ENCODE assay signal across 11 mouse cellular contexts in genomic region chr11:87751031-87751430, GRCm38 (mm10). TPM values are rescaled to one million over a fixed set of nuclear protein-coding genes. Genes with fewer than 3 reads are reported as not detected.
A peak's percentile ranks its signal among the peaks of the same experiment; 100 is the strongest.
DNase-seq lines count a peak whose midpoint lies in the region; ATAC-seq lines count a peak whose summit lies in the region.
"Had no signal": no experiment of that assay in that cellular context is flagged by ENCODE, and none has a peak within 500 bp of the region (broad histone marks: within the 10 kb centered on the region; RNA-seq: fewer than 3 reads in every experiment).

No protein-coding gene starts in this region.

- no peak for DNase-seq in lung, postnatal 36 days
- DNase-seq in NIH3T3 (ENCODE audit: low read depth) = peak; percentile 8
- peak; percentile 38 for DNase-seq in splenic B cell, adult 2 months (ENCODE audit: low read depth, low spot score)
- DNase-seq in cerebellum, adult 9-10 months = no peak
- no peak for DNase-seq in kidney, postnatal 4 days
- DNase-seq in MN1 (ENCODE audit: low spot score) = no peak
- DNase-seq: cerebellum, postnatal 10 days; kidney, postnatal 10 days had no signal

- H3K27ac ChIP-seq in lung, embryonic 16.5 days (ENCODE audit: low read length) = 0 out of 2 replicates have a peak overlapping the region, but pooled peaks have one; percentile 13
- peak overlapping the region; percentile 5; the same call in 1 of the 2 replicates for H3K27ac ChIP-seq in intestine, embryonic 16.5 days (ENCODE audit: low read length)
- H3K27ac ChIP-seq: neural tube, embryonic 13.5 days had no signal

- H3K4me1 ChIP-seq in lung, embryonic 16.5 days (replicated peaks; ENCODE audit: control insufficient read depth, insufficient read depth, low read length) = no peaks in the 10 kb centered on the region
- 0 out of 2 replicates have a peak, but pooled peaks cover 2% of the 10 kb centered on the region for H3K4me1 ChIP-seq in intestine, embryonic 16.5 days (ENCODE audit: control insufficient read depth, insufficient read depth, low read length)
- H3K4me1 ChIP-seq: neural tube, embryonic 13.5 days had no signal

- no peak overlapping the region for H3K4me3 ChIP-seq in lung, embryonic 16.5 days (ENCODE audit: low read length)
- H3K4me3 ChIP-seq in intestine, embryonic 16.5 days (ENCODE audit: low read length) = no peak overlapping the region
- H3K4me3 ChIP-seq: neural tube, embryonic 13.5 days had no signal

- H3K27me3 ChIP-seq in lung, embryonic 16.5 days (ENCODE audit: control insufficient read depth, insufficient read depth, low read depth, low read length) = no peaks in the 10 kb centered on the region
- no peaks in the 10 kb centered on the region for H3K27me3 ChIP-seq in intestine, embryonic 16.5 days (replicated peaks; ENCODE audit: control insufficient read depth, insufficient read depth, low read length)
- no peaks in the 10 kb centered on the region for H3K27me3 ChIP-seq in splenic B cell, adult 2 months (ENCODE audit: control insufficient read depth, insufficient read depth, low read length, poor library complexity, severe bottlenecking)
- H3K27me3 ChIP-seq: neural tube, embryonic 13.5 days had no signal

- ATAC-seq in lung, embryonic 16.5 days (ENCODE audit: low read depth) = no peak
- no peak for ATAC-seq in intestine, embryonic 16.5 days

- H3K9ac ChIP-seq in lung, embryonic 16.5 days (ENCODE audit: low read length) = no peak overlapping the region
- no peak overlapping the region for H3K9ac ChIP-seq in intestine, embryonic 16.5 days (ENCODE audit: low read depth, low read length)
- H3K9ac ChIP-seq: neural tube, embryonic 13.5 days had no signal

- no peaks in the 10 kb centered on the region for H3K36me3 ChIP-seq in lung, embryonic 16.5 days (ENCODE audit: control insufficient read depth, insufficient read depth, low read length)
- no peaks in the 10 kb centered on the region for H3K36me3 ChIP-seq in intestine, embryonic 16.5 days (ENCODE audit: control insufficient read depth, insufficient read depth, low read length)
- peaks cover 4% of the 10 kb centered on the region for H3K36me3 ChIP-seq in splenic B cell, adult 2 months (ENCODE audit: control insufficient read depth, insufficient read depth, low read length, poor library complexity, severe bottlenecking)
- H3K36me3 ChIP-seq: neural tube, embryonic 13.5 days had no signal

- 75% methylated on average over 8 of the region's 8 CpGs for WGBS in lung, embryonic 16.5 days
- 80% methylated on average over 8 of the region's 8 CpGs for WGBS in intestine, embryonic 16.5 days

- no peak overlapping the region for H3K4me2 ChIP-seq in lung, embryonic 16.5 days (ENCODE audit: low read depth, low read length)
- no peak overlapping the region for H3K4me2 ChIP-seq in intestine, embryonic 16.5 days (ENCODE audit: low read depth, low read length)
- H3K4me2 ChIP-seq: neural tube, embryonic 13.5 days had no signal

- no peaks in the 10 kb centered on the region for H3K9me3 ChIP-seq in lung, embryonic 16.5 days (ENCODE audit: control insufficient read depth, low read length)
- no peaks in the 10 kb centered on the region for H3K9me3 ChIP-seq in intestine, embryonic 16.5 days (ENCODE audit: control insufficient read depth, low read length)
- H3K9me3 ChIP-seq: neural tube, embryonic 13.5 days had no signal

RNA-seq across cellular contexts. Expression of gene Tspoap1, which starts 9.3 kb away (rescaled TPM):
- polyA plus RNA-seq in lung, embryonic 16.5 days (2015; fragmentation: Nextera tagmentation; extraction: Ambion mirVana) = 1.6 and 2.3 TPM in 2 replicates
- 0.83 and 1.2 TPM in 2 replicates for polyA plus RNA-seq in intestine, embryonic 16.5 days (2015; fragmentation: Nextera tagmentation; extraction: Ambion mirVana)

RNA-seq across cellular contexts. Expression of gene Supt4a, which starts 13.7 kb away (rescaled TPM):
- 143 and 167 TPM in 2 replicates for polyA plus RNA-seq in lung, embryonic 16.5 days (2015; fragmentation: Nextera tagmentation; extraction: Ambion mirVana)
- polyA plus RNA-seq in intestine, embryonic 16.5 days (2015; fragmentation: Nextera tagmentation; extraction: Ambion mirVana) = 108 and 111 TPM in 2 replicates

RNA-seq across cellular contexts. Expression of gene Mpo, which starts 42.4 kb away (rescaled TPM):
- 0.64 and 3.4 TPM in 2 replicates for polyA plus RNA-seq in lung, embryonic 16.5 days (2015; fragmentation: Nextera tagmentation; extraction: Ambion mirVana)
- 1.8 and 6.1 TPM in 2 replicates for polyA plus RNA-seq in intestine, embryonic 16.5 days (2015; fragmentation: Nextera tagmentation; extraction: Ambion mirVana)

Comparison
In these comparisons a context has a peak if more than half of its experiments do, and no peak if none do; other contexts are left out.
1. DNase-seq: peak in NIH3T3 (single experiment) and splenic B cell, adult 2 months (single experiment); none in lung, postnatal 36 days (single experiment), cerebellum, adult 9-10 months (single experiment), kidney, postnatal 4 days (0 of 2) and MN1 (single experiment).